Mouse (Mus musculus) adrenal gland, postnatal 14 days (tissue): ENCODE results near the gene Got2. TPM values are rescaled to one million over a fixed set of nuclear protein-coding genes. Genes with fewer than 3 reads are reported as not detected.

Source experiments
- DNase-seq: peaks from one replicate; pipeline ENCODE4 v3.0.0; 2021; ENCODE audit warnings: mixed read lengths
- total RNA-seq: library from RNA; stranded (reverse); gene quantifications from 2 replicates; pipeline ENCODE4 v1.2.3, GENCODE M21; 2021

Gene Got2
- total RNA-seq, 1 experiment from 2014 or later, result 129 TPM

- no peak for DNase-seq
Observed at GRCm38 (mm10) chr8:95818211-95818610, 70.1 kb downstream of the Got2 start.

GRCm38 (mm10) chr8:95817597-95817996, 70.8 kb downstream of the Got2 start:
- DNase-seq, result no peak

GRCm38 (mm10) chr8:95816044-95816708, 72.2 kb downstream of the Got2 start:
- no peak for DNase-seq

Other genes with a start within 250 kb of the Got2 start
- 19.8 and 36.4 TPM in 2 replicates for gene Ndrg4, start 211.6 kb downstream of the Got2 start, total RNA-seq
- gene Setd6, start 172.7 kb downstream of the Got2 start, total RNA-seq, result 24.6 and 26.9 TPM in 2 replicates
- 144 and 154 TPM in 2 replicates for gene Cnot1, start 81.1 kb downstream of the Got2 start, total RNA-seq
- 188 and 211 TPM in 2 replicates for gene Sap18b, start 63.2 kb downstream of the Got2 start, total RNA-seq
- 13.3 and 13.6 TPM in 2 replicates for gene Slc38a7, start 35.0 kb downstream of the Got2 start, total RNA-seq